Mouse (Mus musculus) megakaryocyte, embryonic 14.5 days (primary cell): ENCODE data around the gene Def8. TPM values are rescaled to one million over a fixed set of nuclear protein-coding genes. Genes with fewer than 3 reads are reported as not detected.
A peak's percentile ranks its signal among the peaks of the same experiment; 100 is the strongest.
"Not testable (repeated sequence)": the region's sequence is repeated elsewhere in the genome, so short reads cannot be mapped to it uniquely, and the experiment has no call there.

Experiments used
- H3K27me3 ChIP-seq: replicated peaks from 2 replicates; pipeline ENCODE3; 2012; ENCODE audit warnings: inconsistent platforms
- H3K36me3 ChIP-seq: replicated peaks from 2 replicates; pipeline ENCODE3; 2012; ENCODE audit warnings: low read length, inconsistent platforms, mixed read lengths
- H3K4me1 ChIP-seq: 2 replicates; pipeline ENCODE4 v1.6.1; 2012; ENCODE audit warnings: inconsistent platforms
- H3K4me3 ChIP-seq: replicated peaks from 2 replicates; pipeline ENCODE3; 2012; ENCODE audit warnings: moderate library complexity, mild to moderate bottlenecking, inconsistent platforms
- H3K9me3 ChIP-seq: 2 replicates; pipeline ENCODE4 v1.6.1; 2012; ENCODE audit warnings: inconsistent platforms
- FLI1 ChIP-seq: IDR thresholded peaks from 2 replicates; pipeline ENCODE4 v1.6.1; 2012; ENCODE audit warnings: low read length, inconsistent platforms, mixed read lengths
- GATA1 ChIP-seq: IDR thresholded peaks from 3 replicates; pipeline ENCODE4 v1.6.1; 2012; ENCODE audit warnings: mixed read lengths, low read length, inconsistent platforms, borderline replicate concordance
- polyA plus RNA-seq: library from polyadenylated mRNA; stranded (reverse); fragments of >175 nt; gene quantifications from 2 replicates; pipeline ENCODE4 v1.2.3, GENCODE M21; 2012; ENCODE audit warnings: low replicate concordance; ENCODE audit not compliant: insufficient read depth

Def8 gene
- polyA plus RNA-seq, 1 experiment: 20.7 TPM

- H3K27me3 ChIP-seq: peaks cover 61% of the 10 kb centered on the region
- TF ChIP-seq FLI1 (no peak), GATA1 (no peak)
Observed at GRCm38 (mm10) chr8:123412560-123413170, 10.7 kb upstream of the Def8 start.

GRCm38 (mm10) chr8:123414255-123414654 lies 9.1 kb upstream of the Def8 start:
- Histone ChIP-seq H3K9me3 (no peaks in the 10 kb centered on the region), H3K4me3 (no peak overlapping the region), H3K36me3 (peaks cover 9% of the 10 kb centered on the region), H3K27me3 (peaks cover 64% of the 10 kb centered on the region), H3K4me1 (peaks cover 66% of the 10 kb centered on the region)
- no peak for TF ChIP-seq FLI1
- no peak for TF ChIP-seq GATA1

More at GRCm38 (mm10) chr8:123412560-123413170, 10.7 kb upstream of the Def8 start:
- H3K4me1 ChIP-seq: peaks cover 79% of the 10 kb centered on the region
- no peaks in the 10 kb centered on the region for H3K36me3 ChIP-seq
- peak overlapping the region; percentile 72 for H3K4me3 ChIP-seq
- H3K9me3 ChIP-seq: no peaks in the 10 kb centered on the region

- Histone ChIP-seq H3K27me3 (peaks cover 66% of the 10 kb centered on the region), H3K4me1 (peaks cover 58% of the 10 kb centered on the region), H3K36me3 (peaks cover 14% of the 10 kb centered on the region)
- not testable (repeated sequence) for H3K9me3 ChIP-seq, H3K4me3 ChIP-seq
Observed at GRCm38 (mm10) chr8:123414997-123415696, 8.2 kb upstream of the Def8 start.

GRCm38 (mm10) chr8:123415967-123416943 lies 7.1 kb upstream of the Def8 start:
- TF ChIP-seq GATA1 (no peak), FLI1 (no peak)
- Histone ChIP-seq H3K36me3 (peaks cover 19% of the 10 kb centered on the region), H3K9me3 (no peaks in the 10 kb centered on the region), H3K4me1 (peaks cover 58% of the 10 kb centered on the region), H3K4me3 (peak overlapping the region; percentile 60), H3K27me3 (peaks cover 65% of the 10 kb centered on the region)

GRCm38 (mm10) chr8:123416944-123417555 lies 6.3 kb upstream of the Def8 start:
- Histone ChIP-seq H3K9me3 (no peaks in the 10 kb centered on the region), H3K4me1 (peaks cover 58% of the 10 kb centered on the region), H3K4me3 (peak overlapping the region; percentile 60), H3K36me3 (peaks cover 21% of the 10 kb centered on the region), H3K27me3 (peaks cover 62% of the 10 kb centered on the region)
- TF ChIP-seq GATA1 (no peak), FLI1 (no peak)

- Histone ChIP-seq H3K27me3 (peaks cover 50% of the 10 kb centered on the region), H3K4me3 (no peak overlapping the region), H3K9me3 (no peaks in the 10 kb centered on the region), H3K36me3 (peaks cover 21% of the 10 kb centered on the region), H3K4me1 (peaks cover 50% of the 10 kb centered on the region)
- TF ChIP-seq GATA1 (no peak), FLI1 (no peak)
Observed at GRCm38 (mm10) chr8:123419711-123420110, 3.6 kb upstream of the Def8 start.

GRCm38 (mm10) chr8:123420525-123421281 lies 2.6 kb upstream of the Def8 start:
- H3K27me3 ChIP-seq: peaks cover 54% of the 10 kb centered on the region
- peaks cover 21% of the 10 kb centered on the region for H3K36me3 ChIP-seq
- no peaks in the 10 kb centered on the region for H3K9me3 ChIP-seq
- peaks cover 50% of the 10 kb centered on the region for H3K4me1 ChIP-seq
- no peak overlapping the region for H3K4me3 ChIP-seq
- TF ChIP-seq GATA1: no peak
- no peak for TF ChIP-seq FLI1

GRCm38 (mm10) chr8:123421325-123421724 lies 2.0 kb upstream of the Def8 start:
- TF ChIP-seq GATA1: no peak
- Histone ChIP-seq H3K36me3 (peaks cover 22% of the 10 kb centered on the region), H3K4me1 (peaks cover 47% of the 10 kb centered on the region), H3K27me3 (peaks cover 54% of the 10 kb centered on the region), H3K9me3 (peaks cover 2% of the 10 kb centered on the region), H3K4me3 (no peak overlapping the region)
